In the genomic region with DNA sequence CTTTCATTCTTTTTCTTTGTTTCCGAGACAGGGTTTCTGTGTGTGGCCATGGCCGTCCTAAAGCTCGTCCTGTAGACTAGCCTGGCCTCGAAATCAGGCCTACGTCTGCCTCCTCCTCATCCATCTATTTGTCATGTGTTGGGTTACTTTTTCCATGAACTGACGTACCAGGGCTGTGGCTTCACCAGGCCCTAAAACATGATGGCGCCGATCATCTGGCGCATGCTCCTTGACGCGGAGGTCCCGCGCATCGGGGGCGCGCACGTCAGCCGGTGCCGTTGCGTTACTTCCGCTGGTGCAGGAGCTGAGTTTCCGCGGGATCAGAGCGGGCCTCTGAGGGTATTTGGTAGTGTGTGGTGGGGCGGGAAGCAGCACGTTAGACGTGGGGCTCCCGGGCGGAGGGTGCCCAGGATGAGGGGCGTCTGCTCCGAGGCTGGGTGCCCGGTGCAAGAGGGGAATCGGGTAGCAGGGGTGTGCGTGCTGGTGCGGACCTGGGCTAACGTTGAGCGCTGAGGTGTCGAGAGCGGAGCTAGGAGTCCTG, we compare ENCODE assay signal across 8 mouse cellular contexts. TPM values are rescaled to one million over a fixed set of nuclear protein-coding genes. Genes with fewer than 3 reads are reported as not detected.
DNase-seq lines count a peak whose midpoint lies in the region; ATAC-seq and TF ChIP-seq lines count a peak whose summit lies in the region.
"Not testable (repeated sequence)": the region's sequence is repeated elsewhere in the genome, so short reads cannot be mapped to it uniquely, and the experiment has no call there.

A gene (plus strand): TSS at position 281 of the 541 bp plus-strand sequence.

- DNase-seq in CD4-positive helper T cell, adult 2 months (ENCODE audit: low read depth, low spot score): peak; percentile 83
- peak; percentile 76 for DNase-seq in brain, adult 2 months (ENCODE audit: low read depth, low spot score)
- DNase-seq in heart, embryonic 10.5 days (ENCODE audit: low spot score): not testable (repeated sequence)
- DNase-seq in kidney, adult 8-10 months: peak; percentile 17 to 31
- peak; percentile 60 for DNase-seq in limb, embryonic 11.5 days (ENCODE audit: low spot score)
- peak; percentile 95 for DNase-seq in midbrain, embryonic 11.5 days (ENCODE audit: low spot score, missing footprints)
- peak; percentile 12 to 53 for DNase-seq in spleen, adult 2 months (ENCODE audit: low read depth in 1 of 2, low spot score in 2 of 2)

- H3K27ac ChIP-seq in heart, embryonic 10.5 days: peak within 1 kb of the TSS; percentile 82
- not testable (repeated sequence) for H3K27ac ChIP-seq in limb, embryonic 11.5 days (replicated peaks; ENCODE audit: low read depth, low read length)
- peak within 1 kb of the TSS; percentile 57 for H3K27ac ChIP-seq in midbrain, embryonic 11.5 days (ENCODE audit: low read depth, low read length)
- peak within 1 kb of the TSS; percentile 66 for H3K27ac ChIP-seq in spleen, adult 2 months (ENCODE audit: insufficient read depth, low read length)

- peak within 1 kb of the TSS; percentile 52 for H3K4me3 ChIP-seq in heart, embryonic 10.5 days
- H3K4me3 ChIP-seq in limb, embryonic 11.5 days (ENCODE audit: low read depth, low read length): peak within 1 kb of the TSS; percentile 30
- peak within 1 kb of the TSS; percentile 36 for H3K4me3 ChIP-seq in midbrain, embryonic 11.5 days (ENCODE audit: low read depth, low read length)
- peak within 1 kb of the TSS; percentile 60 for H3K4me3 ChIP-seq in spleen, adult 2 months (ENCODE audit: extremely low read depth, insufficient read depth, insufficient read length)

- not testable (repeated sequence) for H3K9me3 ChIP-seq in heart, embryonic 10.5 days; limb, embryonic 11.5 days (ENCODE audit: control insufficient read depth, low read length); midbrain, embryonic 11.5 days (ENCODE audit: control insufficient read depth, low read length)

- peak within 1 kb of the TSS; percentile 33; the same call in 1 of the 2 replicates for H3K4me2 ChIP-seq in limb, embryonic 11.5 days (ENCODE audit: low read depth, severe bottlenecking)
- H3K4me2 ChIP-seq in midbrain, embryonic 11.5 days: peak within 1 kb of the TSS; percentile 37

- TF ChIP-seq CTCF in spleen, adult 2 months (IDR thresholded peaks at IDR 0.05; ENCODE audit: extremely low read depth, insufficient read depth, insufficient read length, insufficient replicate concordance): not testable (repeated sequence)

- not testable (repeated sequence) for TF ChIP-seq POLR2A in spleen, adult 2 months (IDR thresholded peaks at IDR 0.05; ENCODE audit: low read depth, low read length)

- H3K36me3 ChIP-seq in heart, embryonic 10.5 days: peaks cover 14% of the 10 kb centered on the region
- not testable (repeated sequence) for H3K36me3 ChIP-seq in limb, embryonic 11.5 days (ENCODE audit: control insufficient read depth, insufficient read depth, low read length); midbrain, embryonic 11.5 days (ENCODE audit: control insufficient read depth, insufficient read depth, low read length); spleen, adult 2 months (ENCODE audit: control insufficient read depth, insufficient read depth, low read length)

- 3% methylated on average over 34 of the region's 39 CpGs for WGBS in heart, embryonic 10.5 days
- 4% methylated on average over 24 of the region's 39 CpGs for WGBS in limb, embryonic 11.5 days
- WGBS in midbrain, embryonic 11.5 days: 3% methylated on average over 21 of the region's 39 CpGs
- WGBS in spleen, adult 2 months: 4% methylated on average over 31 of the region's 39 CpGs

- H3K4me1 ChIP-seq in heart, embryonic 10.5 days; limb, embryonic 11.5 days (ENCODE audit: control insufficient read depth, insufficient read depth, low read length); midbrain, embryonic 11.5 days (ENCODE audit: control insufficient read depth, insufficient read depth, low read length); spleen, adult 2 months (ENCODE audit: control insufficient read depth, insufficient read depth, insufficient read length): not testable (repeated sequence)

- ATAC-seq in erythroblast, adult 5-6 weeks (replicated peaks; ENCODE audit: low FRiP score, poor library complexity, severe bottlenecking): peak; percentile 90
- ATAC-seq in limb, embryonic 11.5 days (ENCODE audit: insufficient number of reproducible peaks, low FRiP score, low TSS enrichment, low read depth): peak; percentile 68; the same call in 1 of the 2 replicates
- ATAC-seq in midbrain, embryonic 11.5 days (ENCODE audit: low FRiP score): peak; percentile 60

- H3K9ac ChIP-seq in limb, embryonic 11.5 days (ENCODE audit: low read length): not testable (repeated sequence)
- 0 out of 2 replicates have a peak within 1 kb of the TSS, but pooled peaks have one; percentile 20 for H3K9ac ChIP-seq in midbrain, embryonic 11.5 days (ENCODE audit: low read length)

- H3K27me3 ChIP-seq in heart, embryonic 10.5 days (ENCODE audit: insufficient read depth, poor library complexity, severe bottlenecking); limb, embryonic 11.5 days (ENCODE audit: control insufficient read depth, insufficient read depth, low read length); midbrain, embryonic 11.5 days (ENCODE audit: control insufficient read depth, insufficient read depth, low read length); spleen, adult 2 months (ENCODE audit: control insufficient read depth, insufficient read depth, low read length): not testable (repeated sequence)

RNA-seq across cellular contexts. Expression of the gene that starts here (rescaled TPM):
- total RNA-seq in erythroblast, adult 5-6 weeks (2015; ENCODE audit: low replicate concordance): 5.6 and 6.7 TPM in 2 replicates
- 13.5 and 20.4 TPM in 2 replicates for total RNA-seq in erythroblast, adult 5-6 weeks (2017; ENCODE audit: low replicate concordance)
- polyA plus RNA-seq in heart, embryonic 10.5 days (2016; fragmentation: Nextera tagmentation; extraction: Ambion mirVana): 11.4 and 13.7 TPM in 2 replicates
- 16.6 and 17.9 TPM in 2 replicates for polyA plus RNA-seq in limb, embryonic 11.5 days (2014; fragmentation: Nextera tagmentation; extraction: Ambion mirVana)
- polyA plus RNA-seq in midbrain, embryonic 11.5 days (2014; fragmentation: Nextera tagmentation; extraction: Ambion mirVana): 15.3 TPM in 2 replicates
- polyA plus RNA-seq in spleen, adult 2 months (2012; rRNA removed): 13.6 and 14.2 TPM in 2 replicates
